Mouse (Mus musculus): ENCODE results near the gene Cd4. TPM values are rescaled to one million over a fixed set of nuclear protein-coding genes. Genes with fewer than 3 reads are reported as not detected.
A peak's percentile ranks its signal among the peaks of the same experiment; 100 is the strongest.

Gene Cd4
- polyA plus RNA-seq, 1 experiment from 2014 or later, result 0.15 TPM

DNA sequence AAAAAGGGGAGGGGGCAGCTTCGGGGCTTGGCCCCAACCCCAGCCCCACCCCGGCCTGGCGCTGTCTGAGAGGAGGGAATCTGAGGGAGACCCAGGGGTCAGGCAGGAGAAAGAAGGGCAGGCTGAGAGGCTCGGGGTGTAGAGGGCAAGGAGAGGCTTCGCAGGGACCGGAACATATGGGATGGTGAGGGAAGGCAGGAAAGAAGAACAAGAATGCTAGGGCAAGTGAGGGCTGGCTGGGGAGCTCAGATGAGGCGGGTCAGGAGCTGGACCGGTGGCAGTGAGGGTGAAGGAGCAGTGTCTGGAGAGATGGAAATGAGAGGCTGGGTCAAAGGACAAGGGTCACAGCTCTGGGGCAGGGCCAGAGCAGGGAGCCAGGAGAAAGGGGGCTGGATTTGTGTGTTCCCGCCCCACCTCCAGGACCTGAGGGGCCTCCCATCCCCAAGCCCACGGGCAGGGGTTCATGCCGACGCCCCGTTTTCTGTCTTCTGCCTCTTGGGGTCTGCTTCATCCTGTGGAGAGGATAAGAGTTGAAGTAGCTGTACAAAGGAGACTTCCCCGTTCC is 25.8 kb upstream of the Cd4 start:
- Histone ChIP-seq H3K36me3 (peaks cover 27% of the 10 kb centered on the region), H3K4me3 (peak overlapping the region; percentile 94; the same call in 1 of the 2 replicates), H3K27me3 (no peaks in the 10 kb centered on the region), H3K27ac (replicated peaks) (peak overlapping the region; percentile 100), H3K4me2 (replicated peaks) (no peak overlapping the region), H3K9ac (replicated peaks) (peak overlapping the region; percentile 100; the same call in 1 of the 2 replicates), H3K9me3 (no peaks in the 10 kb centered on the region), H3K4me1 (peaks cover 42% of the 10 kb centered on the region)
- no peak for ATAC-seq (replicated peaks)
- 72% methylated on average over 14 of the region's 14 CpGs for WGBS

- peak overlapping the region; percentile 100 for H3K27ac ChIP-seq (replicated peaks)
- H3K4me1 ChIP-seq, result peaks cover 37% of the 10 kb centered on the region
- no peaks in the 10 kb centered on the region for H3K9me3 ChIP-seq
These were observed 25.2 kb upstream of the Cd4 start for GRCm38 (mm10) chr6:124913214-124913613.

DNA sequence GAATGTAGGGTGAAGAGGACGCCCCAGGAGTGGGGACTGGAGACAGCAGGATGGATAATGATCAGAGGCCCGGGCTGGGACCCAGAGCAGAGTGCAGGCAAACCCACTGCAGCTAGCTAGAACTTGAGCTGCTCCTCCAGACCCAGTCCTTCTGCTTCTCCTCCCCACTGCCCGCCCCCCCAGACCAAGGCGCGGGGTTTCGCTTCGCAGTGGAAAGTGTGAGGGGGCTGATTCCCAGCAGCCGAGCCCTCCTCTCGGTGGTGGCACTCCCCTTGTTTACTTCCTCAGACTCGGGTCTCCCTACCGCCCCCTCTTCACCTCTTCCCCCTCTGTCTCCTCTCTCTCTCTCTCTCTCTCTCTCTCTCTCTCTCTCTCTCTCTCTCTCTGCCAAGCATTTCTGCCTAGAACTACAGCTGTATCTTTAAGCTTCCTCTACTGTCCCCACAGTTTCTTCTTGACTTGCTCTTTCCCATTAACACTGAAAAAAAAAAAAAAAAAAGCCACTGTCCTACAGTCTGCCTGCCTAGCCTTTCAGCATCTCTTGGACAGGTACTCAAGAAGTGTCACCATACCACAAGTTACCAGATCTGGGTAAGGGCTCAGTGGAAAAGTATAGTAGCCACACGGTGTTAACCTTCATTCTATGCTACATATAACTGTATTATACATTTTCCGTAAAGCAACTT is 23.7 kb upstream of the Cd4 start, which contains the start of gene Lag3:
Lag3 (minus strand) TSS at position 173 of the 686 bp plus-strand sequence.
- Histone ChIP-seq H3K4me1 (peaks cover 34% of the 10 kb centered on the region), H3K4me3 (no peak within 1 kb of the TSS), H3K9ac (replicated peaks) (no peak within 1 kb of the TSS), H3K27ac (replicated peaks) (peak within 1 kb of the TSS; percentile 100; the same call in 1 of the 2 replicates), H3K9me3 (no peaks in the 10 kb centered on the region), H3K27me3 (no peaks in the 10 kb centered on the region), H3K36me3 (peaks cover 27% of the 10 kb centered on the region), H3K4me2 (replicated peaks) (no peak within 1 kb of the TSS)
- ATAC-seq (replicated peaks), result no peak
- WGBS, result 20% methylated on average over 13 of the region's 13 CpGs

More at GRCm38 (mm10) chr6:124913214-124913613, 25.2 kb upstream of the Cd4 start:
- ATAC-seq (replicated peaks), result no peak
- Histone ChIP-seq H3K27me3 (no peaks in the 10 kb centered on the region), H3K9ac (replicated peaks) (no peak overlapping the region), H3K4me2 (replicated peaks) (no peak overlapping the region), H3K4me3 (no peak overlapping the region), H3K36me3 (peaks cover 27% of the 10 kb centered on the region)
- WGBS, result 74% methylated on average over 6 of the region's 6 CpGs

- Histone ChIP-seq H3K4me1 (peaks cover 31% of the 10 kb centered on the region), H3K9ac (replicated peaks) (no peak overlapping the region; the same call in 1 of the 2 replicates), H3K9me3 (no peaks in the 10 kb centered on the region), H3K27me3 (no peaks in the 10 kb centered on the region), H3K36me3 (peaks cover 27% of the 10 kb centered on the region), H3K27ac (replicated peaks) (no peak overlapping the region), H3K4me3 (peak overlapping the region; percentile 10; the same call in 1 of the 2 replicates), H3K4me2 (replicated peaks) (peak overlapping the region; percentile 22)
- ATAC-seq (replicated peaks), result peak; percentile 12
- 4% methylated on average over 32 of the region's 32 CpGs for WGBS
These were observed 22.0 kb upstream of the Cd4 start for GRCm38 (mm10) chr6:124910032-124910431.

GRCm38 (mm10) chr6:124907767-124908166 is 19.7 kb upstream of the Cd4 start:
- Histone ChIP-seq H3K4me2 (replicated peaks) (no peak overlapping the region), H3K4me3 (no peak overlapping the region), H3K4me1 (peaks cover 36% of the 10 kb centered on the region), H3K36me3 (peaks cover 5% of the 10 kb centered on the region), H3K9ac (replicated peaks) (no peak overlapping the region), H3K27ac (replicated peaks) (no peak overlapping the region), H3K27me3 (no peaks in the 10 kb centered on the region), H3K9me3 (no peaks in the 10 kb centered on the region)
- WGBS, result 81% methylated on average over 1 of the region's 1 CpGs
- no peak for ATAC-seq (replicated peaks)

DNA sequence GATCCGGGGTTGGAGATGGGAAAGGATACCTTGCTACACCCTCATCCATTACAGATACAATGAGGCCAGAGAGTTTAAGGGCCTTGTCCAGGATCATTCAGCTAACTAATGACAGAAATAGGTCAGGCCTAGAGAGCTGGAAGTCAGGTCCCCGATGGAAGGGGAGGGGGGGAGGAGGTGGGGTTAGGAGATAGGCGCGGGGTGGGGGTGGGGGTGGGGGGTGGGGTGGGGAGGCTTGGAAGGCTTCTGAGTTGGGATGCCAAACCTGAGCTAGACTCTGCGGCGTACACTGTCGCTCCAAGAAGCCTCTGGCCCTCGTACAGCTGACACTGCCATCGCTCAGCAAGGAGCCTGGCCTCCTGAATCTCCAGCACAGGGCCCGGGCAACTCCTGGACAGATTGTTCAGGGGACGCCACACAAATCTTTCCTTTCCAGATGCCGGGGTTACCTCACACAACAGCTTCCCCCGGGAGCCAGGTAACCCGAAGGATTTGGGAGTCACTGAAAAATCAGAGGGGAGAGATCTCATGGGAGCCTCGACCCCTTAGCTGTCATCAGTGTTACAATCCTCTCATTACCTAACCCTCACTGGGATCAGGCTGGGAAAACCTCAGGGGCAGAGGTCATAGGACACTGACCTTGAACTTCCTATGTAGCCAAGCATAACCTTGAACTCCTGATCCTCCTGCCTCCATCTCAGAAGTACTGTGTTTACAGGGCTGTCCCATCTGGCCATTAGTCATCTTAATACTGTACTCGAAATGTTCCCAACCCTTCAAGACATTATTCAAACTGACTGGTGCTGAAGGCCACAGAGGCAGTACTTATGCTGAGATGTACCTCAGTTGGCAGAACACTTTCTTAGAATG is 17.2 kb upstream of the Cd4 start:
- Histone ChIP-seq H3K9ac (replicated peaks) (peak overlapping the region; percentile 72), H3K9me3 (no peaks in the 10 kb centered on the region), H3K4me3 (peak overlapping the region; percentile 40), H3K36me3 (no peaks in the 10 kb centered on the region), H3K27me3 (no peaks in the 10 kb centered on the region), H3K4me2 (replicated peaks) (peak overlapping the region; percentile 65), H3K4me1 (peaks cover 31% of the 10 kb centered on the region), H3K27ac (replicated peaks) (peak overlapping the region; percentile 99)
- 22% methylated on average over 14 of the region's 16 CpGs for WGBS
- ATAC-seq (replicated peaks), result no peak; the same call in 1 of the 2 replicates

GRCm38 (mm10) chr6:124904161-124904981 is 16.4 kb upstream of the Cd4 start:
- H3K4me2 ChIP-seq (replicated peaks), result peak overlapping the region; percentile 65
- peaks cover 25% of the 10 kb centered on the region for H3K4me1 ChIP-seq
- no peaks in the 10 kb centered on the region for H3K27me3 ChIP-seq
- WGBS, result 6% methylated on average over 24 of the region's 24 CpGs
- no peaks in the 10 kb centered on the region for H3K36me3 ChIP-seq
- H3K9ac ChIP-seq (replicated peaks), result peak overlapping the region; percentile 72
- ATAC-seq (replicated peaks), result peak; percentile 82
- H3K9me3 ChIP-seq, result no peaks in the 10 kb centered on the region
- peak overlapping the region; percentile 99 for H3K27ac ChIP-seq (replicated peaks)
- H3K4me3 ChIP-seq, result peak overlapping the region; percentile 40

GRCm38 (mm10) chr6:124903580-124904151 is 15.6 kb upstream of the Cd4 start:
- H3K27me3 ChIP-seq, result no peaks in the 10 kb centered on the region
- H3K9ac ChIP-seq (replicated peaks), result peak overlapping the region; percentile 72
- no peaks in the 10 kb centered on the region for H3K36me3 ChIP-seq
- peak overlapping the region; percentile 40 for H3K4me3 ChIP-seq
- ATAC-seq (replicated peaks), result peak; percentile 81
- peak overlapping the region; percentile 99 for H3K27ac ChIP-seq (replicated peaks)
- WGBS, result under 1% methylated on average over 23 of the region's 23 CpGs
- H3K4me1 ChIP-seq, result peaks cover 25% of the 10 kb centered on the region
- H3K4me2 ChIP-seq (replicated peaks), result peak overlapping the region; percentile 65
- H3K9me3 ChIP-seq, result no peaks in the 10 kb centered on the region

DNA sequence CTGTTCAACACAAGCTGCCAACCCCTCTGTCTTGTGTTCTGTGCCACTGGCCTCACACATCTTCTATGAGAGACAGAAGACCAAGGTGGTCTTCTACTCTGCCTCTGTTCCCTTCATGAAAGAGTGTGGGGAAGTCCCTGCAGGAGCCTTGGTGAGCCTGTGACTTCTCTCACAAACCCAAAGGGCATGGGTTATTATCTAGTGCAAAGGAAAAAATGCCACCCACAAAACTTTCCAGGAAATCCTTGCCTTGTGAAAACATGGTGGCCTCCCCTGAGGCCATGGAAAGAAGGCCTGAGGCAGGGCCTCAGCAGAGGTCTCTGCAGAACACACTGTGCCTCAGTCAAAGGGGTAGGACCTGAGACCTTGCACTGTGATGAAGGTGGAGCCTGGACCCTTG is 13.8 kb upstream of the Cd4 start:
- Histone ChIP-seq H3K4me3 (no peak overlapping the region), H3K9me3 (no peaks in the 10 kb centered on the region), H3K27ac (replicated peaks) (no peak overlapping the region), H3K36me3 (no peaks in the 10 kb centered on the region), H3K4me2 (replicated peaks) (no peak overlapping the region), H3K9ac (replicated peaks) (no peak overlapping the region), H3K4me1 (peaks cover 25% of the 10 kb centered on the region), H3K27me3 (no peaks in the 10 kb centered on the region)
- no peak for ATAC-seq (replicated peaks)

GRCm38 (mm10) chr6:124900801-124901480 is 12.9 kb upstream of the Cd4 start:
- Histone ChIP-seq H3K27ac (replicated peaks) (no peak overlapping the region), H3K27me3 (no peaks in the 10 kb centered on the region), H3K4me2 (replicated peaks) (no peak overlapping the region), H3K9ac (replicated peaks) (no peak overlapping the region), H3K4me3 (no peak overlapping the region), H3K36me3 (no peaks in the 10 kb centered on the region), H3K4me1 (peaks cover 25% of the 10 kb centered on the region), H3K9me3 (no peaks in the 10 kb centered on the region)
- 69% methylated on average over 10 of the region's 10 CpGs for WGBS
- ATAC-seq (replicated peaks), result no peak

Data from forebrain, embryonic 15.5 days (tissue).